ENCODE assay signal across 8 mouse cellular contexts in genomic region chr5:115435755-115436379, GRCm38 (mm10). TPM values are rescaled to one million over a fixed set of nuclear protein-coding genes. Genes with fewer than 3 reads are reported as not detected.
A peak's percentile ranks its signal among the peaks of the same experiment; 100 is the strongest.
DNase-seq lines count a peak whose midpoint lies in the region; ATAC-seq and TF ChIP-seq lines count a peak whose summit lies in the region.

No protein-coding gene starts in this region.

- H3K27me3 ChIP-seq in heart, embryonic 16.5 days (ENCODE audit: control insufficient read depth, insufficient read depth, low read length) = peaks cover 9% of the 10 kb centered on the region; the same call in 1 of the 2 replicates
- no peaks in the 10 kb centered on the region for H3K27me3 ChIP-seq in hindbrain, embryonic 16.5 days (replicated peaks; ENCODE audit: control insufficient read depth, insufficient read depth, low read length)
- peaks cover under 1% of the 10 kb centered on the region for H3K27me3 ChIP-seq in myocyte (ENCODE audit: control insufficient read depth, insufficient read depth, insufficient read length)

- no peaks in the 10 kb centered on the region for H3K36me3 ChIP-seq in heart, embryonic 16.5 days (ENCODE audit: control insufficient read depth, insufficient read depth)
- peaks cover 3% of the 10 kb centered on the region; the same call in 1 of the 2 replicates for H3K36me3 ChIP-seq in hindbrain, embryonic 16.5 days (ENCODE audit: control insufficient read depth, insufficient read depth, low read length)
- no peaks in the 10 kb centered on the region for H3K36me3 ChIP-seq in myocyte (ENCODE audit: control insufficient read depth, insufficient read depth)

- no peak for DNase-seq in heart, adult 8-10 months (ENCODE audit: low spot score)
- DNase-seq in embryo, embryonic 9.5 days (ENCODE audit: extremely low spot score) = no peak
- no peak for DNase-seq in left cerebral cortex, postnatal 10 days (ENCODE audit: extremely low spot score in 1 of 2, low spot score in 2 of 2)
- no peak for DNase-seq in urinary bladder, postnatal 4 days (ENCODE audit: low spot score in 2 of 2)

- no peaks in the 10 kb centered on the region for H3K9me3 ChIP-seq in heart, embryonic 16.5 days (replicated peaks; ENCODE audit: control insufficient read depth, low read length)
- no peaks in the 10 kb centered on the region for H3K9me3 ChIP-seq in hindbrain, embryonic 16.5 days (ENCODE audit: control insufficient read depth, low read length)

- no peak for TF ChIP-seq CTCF in cortical plate, adult 2 months (IDR thresholded peaks at IDR 0.05; ENCODE audit: extremely low read depth, insufficient read depth, low read length)

- peak overlapping the region; percentile 18 for H3ac ChIP-seq in myocyte (ENCODE audit: control insufficient read depth, insufficient read length)

- no peak for ATAC-seq in heart, embryonic 16.5 days (replicated peaks; ENCODE audit: extremely low read depth, insufficient read depth, low FRiP score)
- ATAC-seq in hindbrain, embryonic 16.5 days = no peak

- H3K9ac ChIP-seq in heart, embryonic 16.5 days (ENCODE audit: low read length) = peak overlapping the region; percentile 82
- H3K9ac ChIP-seq in hindbrain, embryonic 16.5 days (ENCODE audit: low read depth, low read length) = peak overlapping the region; percentile 73

- no peak for TF ChIP-seq POLR2A in cortical plate, adult 2 months (IDR thresholded peaks at IDR 0.05; ENCODE audit: extremely low read depth, insufficient read depth, low read length)
- TF ChIP-seq POLR2A in myocyte (IDR thresholded peaks at IDR 0.05; ENCODE audit: insufficient read length, low read depth) = no peak

- H3K79me2 ChIP-seq in myocyte (ENCODE audit: control insufficient read depth, insufficient read depth) = no peaks in the 10 kb centered on the region

- H3K27ac ChIP-seq in heart, embryonic 16.5 days (ENCODE audit: low read length) = peak overlapping the region; percentile 35; the same call in 1 of the 2 replicates
- H3K27ac ChIP-seq in cortical plate, adult 2 months (ENCODE audit: insufficient read depth, low read length) = peak overlapping the region; percentile 99
- peak overlapping the region; percentile 99 for H3K27ac ChIP-seq in hindbrain, embryonic 16.5 days (ENCODE audit: low read depth, low read length)

- peak overlapping the region; percentile 86 for H3K4me2 ChIP-seq in heart, embryonic 16.5 days (ENCODE audit: low read depth, low read length)
- peak overlapping the region; percentile 66 for H3K4me2 ChIP-seq in hindbrain, embryonic 16.5 days (ENCODE audit: low read length)
- peak overlapping the region; percentile 73 for H3K4me2 ChIP-seq in myocyte (ENCODE audit: low read depth)

- peak overlapping the region; percentile 57 for H3K4me3 ChIP-seq in heart, embryonic 16.5 days (ENCODE audit: low read length)
- H3K4me3 ChIP-seq in cortical plate, adult 2 months (ENCODE audit: insufficient read depth, low read length) = peak overlapping the region; percentile 25
- H3K4me3 ChIP-seq in hindbrain, embryonic 16.5 days (ENCODE audit: low read length) = peak overlapping the region; percentile 35
- peak overlapping the region; percentile 6 for H3K4me3 ChIP-seq in myocyte

- intact Hi-C loops in left cerebral cortex, postnatal 10 days (cut with DNase I) = no loop called here

- 46% methylated on average over 8 of the region's 8 CpGs for WGBS in heart, embryonic 16.5 days
- WGBS in hindbrain, embryonic 16.5 days = 5% methylated on average over 8 of the region's 8 CpGs

- peaks cover 9% of the 10 kb centered on the region for H3K4me1 ChIP-seq in heart, embryonic 16.5 days (ENCODE audit: control insufficient read depth, insufficient read depth, low read length)
- peaks cover 6% of the 10 kb centered on the region for H3K4me1 ChIP-seq in cortical plate, adult 2 months (ENCODE audit: control insufficient read depth, insufficient read depth, low read length)
- peaks cover 79% of the 10 kb centered on the region for H3K4me1 ChIP-seq in hindbrain, embryonic 16.5 days (ENCODE audit: control insufficient read depth, insufficient read depth, low read depth, low read length)

TF ChIP-seq in myocyte, 11 proteins besides CTCF, POLR2A, EP300 and RAD21:
- TF ChIP-seq MYOD1 (IDR thresholded peaks at IDR 0.05; ENCODE audit: control insufficient read depth in 1 of 3, insufficient read length in 2 of 3, low read depth in 2 of 3) (peak in 2 of 3 experiments; percentile 62 to 77), TCF12 (IDR thresholded peaks at IDR 0.05; ENCODE audit: insufficient read depth, poor library complexity, severe bottlenecking) (peak; percentile 15), MYOG (IDR thresholded peaks at IDR 0.05; ENCODE audit: control insufficient read depth in 1 of 3, insufficient read depth in 1 of 3, insufficient read length in 2 of 3, low read depth in 2 of 3) (peak in 2 of 3 experiments; percentile 47 to 71), TCF3 (IDR thresholded peaks at IDR 0.05; ENCODE audit: insufficient read length, low read depth) (no peak), E2F4 (IDR thresholded peaks at IDR 0.05; ENCODE audit: insufficient read depth) (no peak), SRF (IDR thresholded peaks at IDR 0.05; ENCODE audit: control insufficient read depth, insufficient read length, low read depth) (no peak)

RNA-seq across cellular contexts. Expression of gene Msi1, which starts 6.5 kb away (rescaled TPM):
- 1.1 and 1.8 TPM in 2 replicates for polyA plus RNA-seq in heart, embryonic 16.5 days (2015; fragmentation: Nextera tagmentation; extraction: Ambion mirVana)
- total RNA-seq in heart, adult 8-10 months (2022) = under 1 TPM; 0.16 to 0.52 (median 0.25) TPM
- 43.8 and 44.3 TPM in 2 replicates for polyA plus RNA-seq in cortical plate, adult 2 months (2012; rRNA removed)
- polyA plus RNA-seq in hindbrain, embryonic 16.5 days (2015; fragmentation: Nextera tagmentation; extraction: Ambion mirVana) = 23.0 and 44.5 TPM in 2 replicates
- 0.31 TPM for polyA plus RNA-seq in myocyte (2012; fragmentation: generic; extraction: Trizol)
- total RNA-seq in left cerebral cortex, postnatal 10 days (2021) = 10 to 100 TPM; 54.2 to 58.0 TPM

RNA-seq across cellular contexts. Expression of gene Pla2g1b, which starts 30.2 kb away (rescaled TPM):
- polyA plus RNA-seq in heart, embryonic 16.5 days (2015; fragmentation: Nextera tagmentation; extraction: Ambion mirVana) = 0.46 and 0.92 TPM in 2 replicates
- total RNA-seq in heart, adult 8-10 months (2022) = not detected
- polyA plus RNA-seq in cortical plate, adult 2 months (2012; rRNA removed) = not detected in 2 replicates
- not detected in 2 replicates for polyA plus RNA-seq in hindbrain, embryonic 16.5 days (2015; fragmentation: Nextera tagmentation; extraction: Ambion mirVana)
- not detected for polyA plus RNA-seq in myocyte (2012; fragmentation: generic; extraction: Trizol)
- not detected for total RNA-seq in left cerebral cortex, postnatal 10 days (2021)

RNA-seq across cellular contexts. Expression of gene Sirt4, which starts 48.7 kb away (rescaled TPM):
- 18.7 and 24.0 TPM in 2 replicates for polyA plus RNA-seq in heart, embryonic 16.5 days (2015; fragmentation: Nextera tagmentation; extraction: Ambion mirVana)
- total RNA-seq in heart, adult 8-10 months (2022) = 10 to 100 TPM; 17.9 to 21.4 (median 19.6) TPM
- 89.5 and 107 TPM in 2 replicates for polyA plus RNA-seq in cortical plate, adult 2 months (2012; rRNA removed)
- polyA plus RNA-seq in hindbrain, embryonic 16.5 days (2015; fragmentation: Nextera tagmentation; extraction: Ambion mirVana) = 24.8 and 26.8 TPM in 2 replicates
- 13.6 TPM for polyA plus RNA-seq in myocyte (2012; fragmentation: generic; extraction: Trizol)
- 10 to 100 TPM; 26.8 to 31.2 TPM for total RNA-seq in left cerebral cortex, postnatal 10 days (2021)

Comparison
In these comparisons a context has a peak if more than half of its experiments do, and no peak if none do; other contexts are left out.
1. H3K27ac ChIP-seq: peak in every context shown above with its lines; median percentile 99 in cortical plate, adult 2 months; 99 in hindbrain, embryonic 16.5 days; 35 in heart, embryonic 16.5 days.
2. H3K4me3 ChIP-seq: peak in every context shown above with its lines; median percentile 57 in heart, embryonic 16.5 days; 35 in hindbrain, embryonic 16.5 days; 25 in cortical plate, adult 2 months; 6 in myocyte.